Mouse (Mus musculus) CH12.LX (cell line): ENCODE results near the gene Rsph6a. TPM values are rescaled to one million over a fixed set of nuclear protein-coding genes. Genes with fewer than 3 reads are reported as not detected.

Source experiments
- DNase-seq: peaks from one replicate; pipeline ENCODE4 v3.0.0-alpha.2; 2013; ENCODE audit errors: extremely low read depth
- H3K27ac ChIP-seq: 2 replicates; pipeline ENCODE4 v1.5.1; 2012; ENCODE audit warnings: low read depth, mild to moderate bottlenecking, control low read depth, moderate library complexity; ENCODE audit not compliant: insufficient read depth
- H3K27me3 ChIP-seq: replicated peaks from 2 replicates; pipeline ENCODE3; 2012; ENCODE audit warnings: inconsistent platforms
- H3K36me3 ChIP-seq, 2 experiments: replicated peaks in 1 of 2; 2 replicates each; pipeline versions ENCODE3 to v1.6.1; 2012; ENCODE audit warnings: inconsistent platforms in 1 of 2, low read length in 1 of 2, mild to moderate bottlenecking in 1 of 2, mixed read lengths in 1 of 2, moderate library complexity in 1 of 2; ENCODE audit not compliant: control insufficient read depth in 1 of 2, insufficient read depth in 1 of 2
- H3K4me1 ChIP-seq, 2 experiments: 2 replicates each; pipeline ENCODE4 v1.6.1; 2012; ENCODE audit warnings: inconsistent platforms in 1 of 2, moderate library complexity in 1 of 2; ENCODE audit not compliant: insufficient read depth in 2 of 2, control insufficient read depth in 1 of 2
- H3K4me2 ChIP-seq: 2 replicates; pipeline ENCODE4 v1.6.1; 2012; ENCODE audit warnings: low read depth, mild to moderate bottlenecking, control low read depth; ENCODE audit not compliant: poor library complexity, insufficient read depth, severe bottlenecking
- H3K4me3 ChIP-seq, 3 experiments: fragments of 150-350 bp in 1 of 3; sonication (generic) in 1 of 3; replicated peaks in 1 of 3; 2 replicates each; pipeline versions ENCODE3 to v1.5.1; 2011 to 2012; ENCODE audit warnings: low read depth in 2 of 3, low read length in 2 of 3, mild to moderate bottlenecking in 2 of 3, moderate library complexity in 2 of 3, control low read depth in 1 of 3, improper control_type of control experiment in 1 of 3, inconsistent platforms in 1 of 3, mixed read lengths in 1 of 3; ENCODE audit not compliant: poor library complexity in 1 of 3
- H3K79me2 ChIP-seq: replicated peaks from 2 replicates; pipeline ENCODE4 v1.6.1; 2012; ENCODE audit warnings: mild to moderate bottlenecking, moderate library complexity; ENCODE audit not compliant: control insufficient read depth, poor library complexity, insufficient read depth, severe bottlenecking; ENCODE audit errors: extremely low read depth
- H3K9ac ChIP-seq: 2 replicates; pipeline ENCODE4 v1.6.1; 2012; ENCODE audit warnings: low read depth, mild to moderate bottlenecking, control low read depth, moderate library complexity; ENCODE audit not compliant: insufficient read depth
- H3K9me3 ChIP-seq: replicated peaks from 2 replicates; pipeline ENCODE3; 2012; ENCODE audit warnings: low read length, inconsistent platforms, mixed read lengths
- ELF1 ChIP-seq: IDR thresholded peaks from 2 replicates; pipeline ENCODE4 v1.6.1; 2014; ENCODE audit warnings: low read depth, mild to moderate bottlenecking, inconsistent platforms, low read length, improper control_type of control experiment
- ETS1 ChIP-seq: conservative IDR thresholded peaks from 2 replicates; pipeline ENCODE4 v1.6.1; 2012; ENCODE audit warnings: low read depth, mild to moderate bottlenecking, inconsistent platforms, low read length, improper control_type of control experiment, moderate library complexity
- KAT2A ChIP-seq: IDR thresholded peaks from 2 replicates; pipeline ENCODE4 v1.6.1; 2012; ENCODE audit warnings: low read length, improper control_type of control experiment, inconsistent platforms; ENCODE audit not compliant: insufficient replicate concordance
- MAFK ChIP-seq: IDR thresholded peaks from 2 replicates; pipeline ENCODE4 v1.6.1; 2011; ENCODE audit warnings: low read length, improper control_type of control experiment; ENCODE audit not compliant: insufficient replicate concordance
- MAX ChIP-seq: IDR thresholded peaks from 2 replicates; pipeline ENCODE4 v1.6.1; 2011; ENCODE audit warnings: low read length, improper control_type of control experiment
- MAZ ChIP-seq: IDR thresholded peaks from 2 replicates; pipeline ENCODE4 v1.6.1; 2012; ENCODE audit warnings: low read depth, mild to moderate bottlenecking, inconsistent platforms, low read length, improper control_type of control experiment, moderate library complexity
- PAX5 ChIP-seq: IDR thresholded peaks from 2 replicates; pipeline ENCODE4 v1.6.1; 2012; ENCODE audit warnings: low read length, inconsistent platforms, mixed read lengths
- POLR2AphosphoS2 ChIP-seq: IDR thresholded peaks from 2 replicates; pipeline ENCODE4 v1.6.1; 2011; ENCODE audit warnings: low read depth, low read length, improper control_type of control experiment
- USF1 ChIP-seq: IDR thresholded peaks from 2 replicates; pipeline ENCODE4 v1.6.1; 2014; ENCODE audit warnings: low read depth, mild to moderate bottlenecking, inconsistent platforms, low read length, improper control_type of control experiment
- ZC3H11A ChIP-seq: IDR thresholded peaks from 2 replicates; pipeline ENCODE4 v1.6.1; 2012; ENCODE audit warnings: low read depth, mild to moderate bottlenecking, inconsistent platforms, low read length, improper control_type of control experiment
- dilution Hi-C: fragments of 300-500 bp; cut with MboI; formaldehyde crosslinking; loops from 2 replicates; pipeline ENCODE4 v1.14.3; 2020; ENCODE audit warnings: low sequenced_read_pairs; ENCODE audit not compliant: extremely low pct_unique_long_range_greater_than_20kb, extremely low pct_ligation_motif_present
- in situ Hi-C: fragments of 300-500 bp; cut with MboI; formaldehyde crosslinking; loops from 3 replicates; pipeline ENCODE4 v1.14.3; 2019; ENCODE audit warnings: low sequenced_read_pairs, low pct_ligation_motif_present, low pct_unique_long_range_greater_than_20kb, mixed read lengths
- polyA plus RNA-seq: library from polyadenylated mRNA; unstranded; fragments of >175 nt; gene quantifications from 2 replicates; pipeline ENCODE4 v1.2.1, GENCODE M21; 2012; ENCODE audit warnings: low read depth; ENCODE audit not compliant: insufficient read length
- total RNA-seq, 2 experiments: library from RNA; depleted of rRNA; stranded (reverse); fragments of 300-350 nt in 1 of 2; fragments of >200 nt in 1 of 2; gene quantifications; 2 replicates each; pipeline ENCODE4 v1.2.3; 2012 to 2014

Rsph6a gene
- total and polyA plus RNA-seq, 3 experiments, result 0.25 TPM; not detected in 2

DNA sequence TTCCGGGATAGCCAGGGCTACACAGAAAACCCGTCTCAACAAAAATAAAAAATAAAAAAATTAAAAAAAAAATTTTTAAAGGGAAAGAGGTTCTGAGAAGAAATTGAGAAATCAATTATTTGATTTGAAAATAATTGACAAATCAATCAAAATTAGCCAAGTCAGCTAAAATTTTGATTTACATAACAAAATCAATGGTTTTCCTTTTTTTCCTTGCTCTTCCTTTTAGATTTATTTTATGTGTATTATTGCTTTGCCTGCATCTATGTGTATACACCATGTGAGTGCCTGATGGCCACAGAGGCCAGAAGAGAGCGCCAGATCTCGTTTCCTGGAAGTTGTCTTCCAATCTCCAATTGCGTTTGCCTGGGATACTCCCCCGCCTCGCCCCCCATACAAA lies 36.6 kb upstream of the Rsph6a start:
- no peak overlapping the region for H3K27ac ChIP-seq
- H3K9me3 ChIP-seq, result no peaks in the 10 kb centered on the region
- peak; percentile 79; the same call in 1 of the 2 replicates for TF ChIP-seq MAFK
- TF ChIP-seq MAX, result no peak
- no peaks in the 10 kb centered on the region for H3K36me3 ChIP-seq
- H3K4me3 ChIP-seq, result no peak overlapping the region
- dilution Hi-C loops (no loop called here), in situ Hi-C loops (no loop called here)
- no peak for DNase-seq
- H3K27me3 ChIP-seq, result peaks cover 74% of the 10 kb centered on the region
- H3K4me1 ChIP-seq, result peaks cover 0 to under 1% of the 10 kb centered on the region in 2 experiments; a peak in 2 of 4 replicates
- no peaks in the 10 kb centered on the region for H3K79me2 ChIP-seq
- no peak overlapping the region for H3K4me2 ChIP-seq
- no peak overlapping the region for H3K9ac ChIP-seq

DNA sequence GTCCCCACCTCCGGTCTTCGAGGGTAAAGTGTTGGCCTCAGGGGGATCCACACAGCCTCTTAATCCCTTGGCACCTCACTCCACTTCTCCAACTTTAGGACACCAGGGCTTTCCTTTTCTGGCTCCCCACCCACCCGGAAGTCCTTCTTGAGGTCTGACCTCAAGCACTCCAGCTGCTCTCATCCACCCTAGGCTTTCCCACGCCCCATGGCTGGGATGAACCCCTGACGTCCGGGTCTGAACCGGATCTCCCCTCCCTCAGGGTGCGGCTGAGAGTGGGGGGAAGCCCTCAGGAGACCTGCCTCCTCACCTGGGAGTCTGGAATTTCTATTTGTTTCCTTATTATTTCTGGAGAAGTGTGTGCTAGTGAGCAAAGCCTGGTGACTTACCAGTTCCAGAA lies 33.4 kb upstream of the Rsph6a start:
- peaks cover 6 to 21% of the 10 kb centered on the region in 2 experiments; a peak in 3 of 4 replicates for H3K4me1 ChIP-seq
- in situ Hi-C loops, result loop anchor here (10.0 kb wide), 1 partner anchor 126 kb away; no protein-coding TSS in a partner anchor
- H3K79me2 ChIP-seq, result peaks cover 15% of the 10 kb centered on the region
- no peak overlapping the region for H3K9ac ChIP-seq
- dilution Hi-C loops, result no loop called here
- no peak for DNase-seq
- no peak overlapping the region for H3K4me3 ChIP-seq
- TF ChIP-seq ELF1 (peak; percentile 26; the same call in 1 of the 2 replicates), MAZ (no peak)
- no peak overlapping the region for H3K4me2 ChIP-seq
- H3K27me3 ChIP-seq, result peaks cover 60% of the 10 kb centered on the region
- H3K9me3 ChIP-seq, result no peaks in the 10 kb centered on the region
- no peak overlapping the region for H3K27ac ChIP-seq
- no peaks in the 10 kb centered on the region for H3K36me3 ChIP-seq

DNA sequence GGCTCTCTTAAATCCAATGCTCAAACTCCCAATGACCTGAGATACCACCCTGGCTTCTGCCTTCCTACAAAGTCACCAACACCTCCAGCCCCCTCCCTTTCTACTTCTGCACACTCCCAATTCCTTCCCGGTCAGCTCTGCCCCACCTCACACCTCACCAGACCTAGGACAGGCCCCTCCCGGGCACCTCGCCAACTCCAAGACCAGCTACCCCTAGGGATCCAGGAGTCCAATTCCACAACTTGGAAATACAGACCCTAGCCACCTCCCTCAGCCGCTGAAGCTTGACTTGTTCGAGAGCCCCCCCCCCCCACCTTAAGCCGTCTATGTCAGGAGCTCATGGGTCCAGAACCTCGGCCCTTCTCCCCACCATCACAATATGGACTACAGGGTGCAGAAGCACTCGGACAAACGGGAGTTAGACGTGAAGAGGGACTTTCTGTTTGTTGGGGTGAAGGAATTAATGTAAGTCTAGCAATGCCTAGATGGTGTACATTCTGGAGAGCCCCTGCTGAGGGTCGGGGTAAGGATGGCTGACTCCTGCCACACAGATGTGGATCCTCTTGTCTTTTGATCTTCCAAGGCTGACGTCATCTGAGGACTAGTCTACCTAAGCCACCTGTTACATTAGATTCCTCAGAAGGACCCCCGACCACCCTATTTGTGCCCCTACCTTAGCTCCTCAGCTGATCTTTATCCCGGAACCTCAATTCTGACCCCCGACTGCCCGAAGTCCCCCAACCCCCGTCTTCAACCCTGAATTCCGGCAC lies 32.1 kb upstream of the Rsph6a start:
- Histone ChIP-seq H3K4me1 (peaks cover 9 to 26% of the 10 kb centered on the region in 2 experiments), H3K9me3 (no peaks in the 10 kb centered on the region), H3K4me3 (no peak overlapping the region), H3K27me3 (peaks cover 56% of the 10 kb centered on the region), H3K9ac (no peak overlapping the region), H3K27ac (no peak overlapping the region), H3K36me3 (peaks cover 0 to 3% of the 10 kb centered on the region in 2 experiments), H3K79me2 (peaks cover 27% of the 10 kb centered on the region), H3K4me2 (no peak overlapping the region)
- no peak for TF ChIP-seq PAX5
- no peak for TF ChIP-seq POLR2AphosphoS2
- TF ChIP-seq ETS1, result no peak
- no peak for TF ChIP-seq KAT2A
- no peak for TF ChIP-seq USF1
- TF ChIP-seq ZC3H11A, result no peak
- in situ Hi-C loops, result loop anchor here (10.0 kb wide), 1 partner anchor 128 kb away; no protein-coding TSS in a partner anchor
- dilution Hi-C loops, result no loop called here
- no peak for DNase-seq
